Mouse (Mus musculus): Measurements from ENCODE around the gene 4930447F04Rik. TPM values are rescaled to one million over a fixed set of nuclear protein-coding genes. Genes with fewer than 3 reads are reported as not detected.

4930447F04Rik gene
- total RNA-seq (2022), result not detected

DNA sequence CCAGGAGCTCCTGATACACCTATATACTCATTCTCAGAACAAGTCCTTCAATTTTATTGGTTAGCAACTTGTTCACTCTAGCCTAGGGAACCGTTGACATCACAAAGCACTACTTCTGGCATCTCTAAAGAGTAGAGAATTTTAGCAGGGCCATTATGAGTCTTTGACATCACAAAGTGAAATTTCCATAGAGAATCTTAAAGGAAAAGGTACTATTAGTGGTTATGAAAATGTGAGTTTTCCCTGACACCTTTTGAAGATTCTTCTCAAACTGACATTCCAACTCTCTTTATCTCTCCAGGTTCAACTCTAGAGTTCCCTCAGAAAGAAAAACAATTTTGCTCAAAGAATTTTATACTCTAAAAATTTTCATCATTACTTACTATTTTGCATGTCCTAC lies at the start of gene 4930447F04Rik:
TSS of gene 4930447F04Rik (minus strand) at position 101 of the 400 bp plus-strand sequence.
- no peak for DNase-seq (ENCODE audit: low spot score in 2 of 2)
